Mouse (Mus musculus) large intestine, adult 2 months (tissue): ENCODE measurements at regions not wholly inside any gene's neighbourhood (a gene's known extent, or its start where the extent isn't known, plus 50 kb on each side); places are given as distances from the start of the nearest gene placed in this dataset.

Experiments used
- DNase-seq: peaks from one replicate; pipeline ENCODE4 v3.0.0-alpha.2; 2012; ENCODE audit warnings: low read depth, low spot score
- WGBS: fragments of 180-500 bp; shearing (Covaris S2); methylation state at CpG from one replicate; pipeline ENCODE4 v1.1.7; 2018; 5-methylcytosine and 5-hydroxymethylcytosine counted together

DNA sequence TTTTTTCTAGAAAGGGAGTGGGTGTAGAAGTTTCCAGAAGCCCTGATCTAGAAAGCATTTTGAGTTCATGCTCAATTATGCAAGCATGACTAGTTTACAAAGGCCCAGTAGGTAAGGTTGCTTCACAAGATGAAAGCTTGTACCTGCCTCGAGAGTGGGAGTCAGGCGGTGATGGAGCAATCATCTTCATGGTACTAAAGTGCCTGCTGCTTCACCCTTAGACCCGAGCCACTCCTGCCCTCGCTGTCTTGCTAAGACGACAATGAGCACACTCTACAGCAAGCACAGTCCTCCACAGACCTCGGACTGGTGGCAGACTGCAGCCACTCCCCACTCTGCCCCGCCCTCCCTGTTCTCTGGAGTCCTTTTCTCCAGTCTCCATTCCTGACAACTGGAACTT, 308.3 kb downstream of the Etnk1 start:
- DNase-seq = no peak
- 51% methylated on average over 7 of the region's 7 CpGs for WGBS

DNA sequence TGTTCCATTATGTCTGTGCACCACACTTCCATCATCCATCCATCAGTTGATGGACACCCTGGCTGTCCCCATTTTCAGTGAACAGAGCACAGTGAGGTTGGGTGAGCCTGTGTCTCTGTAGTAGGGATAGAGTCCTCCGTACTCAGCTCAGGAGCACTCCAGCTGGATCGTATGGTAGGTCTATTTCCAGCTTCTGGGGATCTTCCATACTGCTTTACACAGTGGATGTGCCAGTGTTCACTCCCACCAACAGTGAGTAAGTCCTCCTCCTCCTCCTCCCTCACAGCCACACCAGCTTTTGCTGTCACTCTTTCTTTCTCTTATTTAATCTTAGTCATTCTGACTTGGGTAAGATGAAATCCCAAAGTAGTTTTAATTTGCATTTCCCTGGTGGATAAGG, 310.4 kb downstream of the Etnk1 start:
- WGBS = 94% methylated on average over 2 of the region's 2 CpGs
- no peak for DNase-seq

DNA sequence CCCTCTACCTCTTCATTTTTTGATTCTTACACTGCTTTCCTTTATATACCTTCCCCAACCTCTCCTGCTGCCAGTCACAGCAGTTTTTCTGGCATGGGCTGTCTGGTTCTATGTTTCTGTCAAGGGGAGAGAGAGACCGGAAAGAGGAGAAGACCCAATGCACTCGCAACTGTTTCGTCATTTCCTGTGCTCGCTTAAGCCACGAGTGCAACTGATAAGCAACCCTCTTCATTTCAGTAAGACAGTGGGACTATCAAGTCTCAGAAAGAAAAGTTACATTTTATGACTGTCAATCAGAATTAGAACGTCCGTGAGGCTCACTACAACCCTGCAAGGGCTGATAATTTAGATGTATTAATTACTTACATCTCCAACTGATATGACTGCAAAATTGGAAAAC, 312.2 kb downstream of the Etnk1 start:
- DNase-seq = no peak
- 35% methylated on average over 7 of the region's 7 CpGs for WGBS

DNA sequence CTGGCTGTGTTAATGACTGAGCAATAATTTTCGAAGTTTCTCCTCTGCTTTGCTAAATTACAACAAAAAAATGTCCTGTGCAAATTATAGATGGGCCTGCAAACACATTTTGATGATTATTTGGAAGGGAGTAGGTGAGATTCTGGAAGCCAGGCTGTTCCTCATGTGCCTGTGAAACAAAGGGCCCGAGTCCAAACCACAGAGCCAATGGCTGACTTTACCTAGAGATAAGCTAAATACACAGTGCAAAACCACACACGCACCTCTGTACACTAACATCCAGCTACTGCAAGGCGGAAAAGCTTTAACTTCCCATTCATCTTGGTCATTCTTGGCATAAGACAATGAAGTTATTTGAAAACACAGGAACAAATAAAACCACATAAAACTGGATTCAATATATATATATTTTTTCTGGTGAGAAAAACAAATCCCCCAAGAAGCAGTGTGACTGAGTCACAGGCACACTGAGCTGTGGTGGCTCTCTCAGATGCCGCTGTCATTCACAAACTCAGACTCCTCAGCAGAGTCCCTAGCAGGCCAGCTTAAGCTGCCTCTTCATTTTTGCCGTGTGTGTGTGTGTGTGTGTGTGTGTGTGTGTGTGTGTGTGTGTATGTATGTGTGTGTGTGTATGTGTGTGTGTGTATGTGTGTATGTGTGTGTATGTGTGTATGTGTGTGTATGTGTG, 312.8 kb downstream of the Etnk1 start:
- DNase-seq = peak; percentile 21

DNA sequence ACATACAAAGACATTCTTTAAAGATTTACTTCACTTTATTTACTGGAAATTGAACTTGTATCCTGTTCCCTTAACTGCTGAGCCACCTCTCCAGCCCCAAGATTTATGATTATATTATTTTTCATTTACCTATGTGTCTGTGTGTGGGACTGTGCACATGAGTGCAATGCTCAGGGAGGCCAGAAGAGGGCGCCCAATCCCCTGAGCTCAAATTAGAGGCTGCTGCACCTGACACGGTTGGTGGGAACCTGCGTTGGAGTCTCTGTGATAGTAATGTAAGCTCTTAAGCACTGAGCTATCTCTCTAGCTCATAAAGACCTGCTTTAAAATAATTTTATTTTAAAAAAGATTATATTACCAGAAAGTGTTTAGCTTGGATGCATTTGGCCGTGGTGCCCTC, 315.3 kb downstream of the Etnk1 start:
- no peak for DNase-seq
- WGBS = 91% methylated on average over 4 of the region's 4 CpGs

More for the DNA sequence above, 312.8 kb downstream of the Etnk1 start:
- 28% methylated on average over 6 of the region's 6 CpGs for WGBS

DNA sequence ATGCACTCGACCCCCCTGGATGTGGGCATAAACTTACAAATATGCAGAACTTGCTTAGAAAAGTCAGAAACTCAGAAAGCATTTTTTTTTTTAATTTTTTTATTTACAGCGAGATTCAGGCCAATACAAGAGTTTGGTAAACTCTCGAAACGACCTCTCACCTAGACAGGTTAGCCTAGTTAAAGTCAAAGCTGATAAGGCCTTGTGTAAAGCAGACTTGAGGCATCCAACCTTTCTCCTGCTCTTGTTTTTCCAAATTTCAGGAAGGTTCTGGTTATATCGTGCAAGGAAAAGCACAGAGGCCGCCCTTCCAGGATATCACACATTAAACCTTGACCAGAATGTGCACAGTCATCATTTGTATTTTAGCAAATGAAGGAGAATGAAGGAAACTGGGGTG, 315.8 kb downstream of the Etnk1 start:
- no peak for DNase-seq
- 85% methylated on average over 6 of the region's 6 CpGs for WGBS

DNA sequence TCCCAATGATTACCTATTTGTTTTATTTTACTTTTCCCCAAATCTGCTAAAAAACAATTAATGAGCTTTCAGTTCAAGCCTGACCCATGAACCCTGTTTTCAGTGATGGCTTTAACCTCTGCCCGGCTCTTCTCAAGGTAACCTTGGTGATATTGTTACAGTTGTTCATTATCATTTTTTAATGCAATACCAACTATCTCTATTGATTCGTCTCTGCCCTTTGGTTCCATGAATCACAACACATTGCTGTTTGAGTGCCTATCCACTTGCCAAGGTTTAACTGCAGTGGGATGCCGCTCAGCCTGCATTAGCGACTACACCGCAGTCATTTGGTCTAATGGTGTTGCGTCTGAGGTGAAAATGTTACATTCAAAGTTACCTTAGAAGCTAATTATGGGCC, 317.9 kb downstream of the Etnk1 start:
- 94% methylated on average over 6 of the region's 6 CpGs for WGBS
- no peak for DNase-seq

DNA sequence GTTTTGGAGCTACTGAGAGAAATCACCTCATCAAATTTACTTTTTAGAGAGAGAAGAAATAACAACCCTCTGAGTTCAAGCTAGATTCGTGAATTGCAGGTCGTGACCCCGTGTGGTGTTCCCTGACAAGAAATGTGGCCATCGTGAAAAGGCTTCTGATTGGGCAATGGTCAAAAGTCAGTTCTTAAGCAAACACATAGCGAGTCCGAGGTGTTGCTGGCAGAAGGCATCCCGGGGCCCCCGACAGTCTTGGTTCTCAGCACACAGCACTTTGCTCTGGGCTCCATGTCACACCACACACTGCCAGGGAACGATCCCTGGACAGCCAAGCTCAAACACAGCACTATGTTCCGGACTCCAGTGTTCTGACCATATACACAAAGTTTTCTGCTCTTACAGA, 320.0 kb downstream of the Etnk1 start:
- DNase-seq = no peak
- 49% methylated on average over 10 of the region's 10 CpGs for WGBS

DNA sequence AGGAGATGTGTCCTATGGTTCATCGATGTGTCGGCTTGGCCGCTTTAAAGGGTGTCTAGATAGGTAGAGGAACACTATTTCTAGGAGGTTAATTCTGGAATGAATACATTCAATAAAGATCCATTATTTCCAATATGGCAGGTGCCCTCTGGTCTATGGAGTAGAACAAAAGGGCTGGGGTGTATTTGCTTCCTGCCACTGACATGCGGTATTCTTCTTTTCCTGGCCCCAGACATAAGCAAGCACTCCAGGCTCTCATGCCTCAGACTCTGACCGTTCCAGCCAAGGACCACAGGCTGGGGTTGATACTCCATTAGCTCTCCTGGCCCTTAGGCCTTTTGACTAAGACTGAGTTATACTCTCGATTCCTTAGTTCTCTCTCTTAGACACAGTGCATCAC, 323.0 kb downstream of the Etnk1 start:
- 97% methylated on average over 6 of the region's 6 CpGs for WGBS
- no peak for DNase-seq

DNA sequence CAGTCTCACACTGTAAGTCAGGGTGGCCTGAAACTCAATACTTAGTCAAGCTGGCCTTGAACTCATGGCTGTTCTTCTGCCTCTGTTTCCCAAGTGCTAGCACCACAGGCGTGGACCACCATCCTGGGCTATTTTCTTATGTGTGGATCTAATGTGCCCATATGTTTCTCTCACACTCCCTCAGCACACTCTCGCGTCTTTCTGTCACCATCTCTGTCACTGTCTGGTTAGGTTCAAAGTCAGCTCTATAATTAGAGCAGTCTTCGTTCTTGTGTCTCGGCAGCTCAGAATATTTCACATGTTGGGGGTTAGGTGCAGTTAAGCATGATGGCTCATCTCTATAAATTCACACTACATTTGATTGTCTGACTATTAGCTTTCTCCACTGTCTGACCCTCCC, 324.4 kb downstream of the Etnk1 start:
- no peak for DNase-seq
- WGBS = 91% methylated on average over 5 of the region's 5 CpGs

DNA sequence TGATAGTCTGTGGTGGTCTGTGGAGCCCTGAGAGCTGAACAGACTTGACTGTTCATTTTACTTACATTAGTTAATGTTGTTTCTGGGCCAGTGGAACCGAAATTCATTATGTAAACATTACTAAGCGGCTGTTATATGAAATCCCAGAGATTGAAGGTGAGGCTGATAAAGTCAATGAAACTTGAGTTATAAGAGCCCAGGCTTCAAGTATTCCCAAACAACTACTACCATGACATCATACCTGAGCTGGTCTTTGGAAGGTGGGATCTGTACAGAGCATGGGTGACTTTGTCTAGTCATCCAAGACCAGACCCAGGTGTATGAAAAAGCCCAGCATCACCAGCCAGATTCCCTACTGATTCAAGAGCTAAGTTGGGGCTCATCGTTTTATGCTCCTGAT, 326.5 kb downstream of the Etnk1 start:
- 85% methylated on average over 3 of the region's 3 CpGs for WGBS
- DNase-seq = no peak

DNA sequence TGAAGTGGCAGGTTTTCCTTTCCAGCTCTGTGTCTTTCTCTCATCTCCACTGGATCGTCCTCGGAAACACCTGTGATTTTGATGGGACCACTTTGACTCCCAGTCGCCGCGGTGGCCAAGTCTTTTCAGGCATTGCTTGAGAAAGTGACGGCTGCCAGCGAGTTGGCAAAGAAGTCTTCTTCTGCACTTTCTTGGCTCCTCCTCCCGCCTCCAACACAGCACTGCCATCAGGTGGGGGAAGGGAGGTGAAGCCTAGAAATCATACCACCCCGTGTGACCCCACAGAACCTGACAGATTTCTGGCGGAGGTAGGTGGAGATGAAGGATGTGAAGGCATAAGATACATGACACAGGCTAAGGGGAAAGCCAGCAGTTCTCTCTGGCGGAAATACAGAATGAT, 327.3 kb downstream of the Etnk1 start:
- 89% methylated on average over 11 of the region's 11 CpGs for WGBS
- DNase-seq = no peak

DNA sequence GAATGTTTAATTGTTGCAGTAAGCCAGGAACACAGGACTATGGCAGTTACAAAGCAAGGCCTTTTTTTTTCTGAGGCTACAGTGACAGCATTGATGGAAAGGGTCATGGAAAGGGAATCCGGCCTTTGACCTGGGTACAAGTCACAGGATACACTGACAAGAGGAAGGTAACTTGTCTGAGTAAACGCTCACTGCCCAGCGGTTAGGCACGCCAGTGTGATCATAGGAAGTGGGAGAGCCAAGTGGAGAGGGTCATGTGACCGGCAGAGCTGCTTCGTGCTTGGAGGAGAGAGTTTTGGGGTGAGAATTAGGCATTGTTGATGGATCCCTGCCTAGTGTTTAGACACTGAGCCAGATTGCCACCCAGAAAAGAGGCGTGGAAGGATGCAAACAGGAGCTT, 327.9 kb downstream of the Etnk1 start:
- DNase-seq = no peak
- WGBS = 55% methylated on average over 7 of the region's 7 CpGs

DNA sequence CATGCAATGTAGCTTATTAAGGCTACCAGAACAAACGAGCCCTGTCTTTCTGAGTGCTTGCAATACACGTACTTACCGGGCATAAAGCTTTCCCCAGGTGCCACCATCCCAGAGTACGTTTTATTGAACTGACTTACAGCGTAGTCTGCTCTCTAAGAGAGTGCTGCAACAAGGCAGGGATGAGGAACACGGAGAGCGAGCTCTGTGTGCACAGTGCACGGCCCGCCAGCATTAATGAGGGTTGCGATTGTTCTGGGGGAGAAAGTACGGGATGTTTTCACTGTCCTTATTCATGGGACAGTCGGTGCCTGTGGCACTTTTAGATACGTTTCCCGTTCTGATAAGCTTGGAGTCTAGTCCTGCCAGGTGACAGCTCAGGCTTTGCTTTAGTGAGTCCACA, 331.7 kb downstream of the Etnk1 start:
- no peak for DNase-seq
- WGBS = 64% methylated on average over 14 of the region's 14 CpGs

DNA sequence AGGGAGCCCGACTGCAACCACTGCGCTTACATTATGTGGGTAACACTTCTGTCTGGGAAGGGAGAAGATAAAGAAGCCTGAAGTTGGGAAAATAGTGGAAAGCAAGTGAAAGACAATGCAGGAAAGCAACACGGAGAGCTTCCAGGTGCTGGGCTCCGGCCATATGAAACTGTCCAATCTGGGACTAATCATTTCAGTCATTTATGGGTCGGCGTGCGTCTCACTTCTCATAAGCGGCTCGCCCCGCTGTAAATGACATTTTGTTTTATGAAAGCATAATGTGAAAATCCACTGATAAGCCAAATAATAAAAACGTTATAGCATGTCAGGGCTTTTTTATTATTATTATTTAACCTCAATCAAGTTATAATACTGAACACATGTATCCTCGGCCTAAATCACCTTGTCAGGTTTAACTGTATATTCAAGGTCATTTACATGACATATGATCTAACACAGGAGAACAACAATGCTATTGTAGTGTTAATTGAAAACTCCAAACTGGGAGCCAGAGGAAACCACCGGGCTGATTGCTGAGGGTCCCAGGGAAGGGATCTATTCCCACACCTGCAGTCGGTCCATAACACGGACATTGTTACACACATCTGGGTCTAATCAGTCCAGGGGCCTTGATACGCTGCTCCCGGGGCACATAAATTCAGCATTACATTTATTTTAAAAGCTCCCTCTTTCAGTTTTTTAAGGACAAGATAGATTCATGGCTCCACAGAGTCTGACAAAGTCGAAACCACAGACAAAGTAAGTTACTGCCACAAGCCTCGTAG, 332.4 kb downstream of the Etnk1 start:
- WGBS = 69% methylated on average over 19 of the region's 19 CpGs
- no peak for DNase-seq

DNA sequence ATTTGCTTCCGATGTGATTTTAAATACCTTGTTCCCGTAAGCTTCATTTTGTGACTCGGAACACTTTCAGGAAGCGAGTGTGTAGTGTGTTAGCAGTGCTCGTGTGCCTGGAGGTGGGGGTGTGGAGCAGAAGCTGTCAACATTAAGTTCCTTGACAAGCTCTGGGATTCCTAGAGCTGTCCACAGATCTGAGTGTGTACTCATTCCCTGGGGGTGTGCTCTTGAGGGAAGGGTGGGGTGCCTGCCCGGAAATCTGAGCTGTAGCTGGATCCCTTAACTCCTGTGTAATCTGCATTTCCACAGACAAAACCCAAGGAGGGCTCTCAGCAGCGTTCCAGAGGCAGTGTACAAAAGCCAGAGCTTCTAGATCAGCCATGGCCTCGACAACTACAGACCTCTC, 335.8 kb downstream of the Etnk1 start:
- DNase-seq = no peak
- 84% methylated on average over 8 of the region's 8 CpGs for WGBS

DNA sequence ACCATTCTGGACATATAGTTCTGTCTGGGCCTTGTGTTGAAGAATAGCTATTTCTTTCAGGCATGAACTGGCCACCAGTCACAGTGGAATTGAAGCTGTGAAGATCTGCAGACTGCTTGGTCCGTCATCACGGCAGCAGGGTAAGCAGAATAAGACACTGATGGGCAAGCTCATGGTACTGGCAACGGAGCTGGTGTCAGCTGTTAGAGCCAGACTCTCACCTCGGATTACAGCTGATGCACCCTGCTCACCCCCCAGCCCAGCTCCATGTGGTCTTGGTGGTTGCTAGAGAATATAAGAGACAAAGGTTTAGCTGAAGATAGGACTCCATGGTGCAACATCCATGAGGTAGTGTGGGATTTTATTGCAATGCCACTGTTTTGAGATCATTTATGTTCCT, 336.9 kb downstream of the Etnk1 start:
- 92% methylated on average over 4 of the region's 4 CpGs for WGBS
- DNase-seq = no peak

DNA sequence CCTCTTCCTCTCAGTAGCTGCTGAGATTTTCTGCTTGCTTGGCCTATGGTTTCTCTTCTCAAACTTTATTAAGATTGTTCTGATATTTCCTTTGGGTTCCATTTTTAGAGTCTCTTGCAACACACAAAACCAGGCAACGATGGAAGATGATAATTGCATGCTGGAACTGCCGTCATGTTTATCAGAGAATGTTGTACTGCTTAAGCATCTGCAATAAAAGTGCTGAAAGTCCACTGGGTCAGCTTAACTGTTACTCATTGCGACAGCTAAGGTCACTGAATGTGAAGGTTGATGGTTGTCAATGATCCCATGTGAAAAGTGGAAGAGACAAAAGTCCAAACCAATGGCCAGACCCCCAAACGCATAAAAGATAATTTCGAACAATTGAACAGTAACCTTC, 346.4 kb downstream of the Etnk1 start:
- no peak for DNase-seq
- 74% methylated on average over 5 of the region's 5 CpGs for WGBS

DNA sequence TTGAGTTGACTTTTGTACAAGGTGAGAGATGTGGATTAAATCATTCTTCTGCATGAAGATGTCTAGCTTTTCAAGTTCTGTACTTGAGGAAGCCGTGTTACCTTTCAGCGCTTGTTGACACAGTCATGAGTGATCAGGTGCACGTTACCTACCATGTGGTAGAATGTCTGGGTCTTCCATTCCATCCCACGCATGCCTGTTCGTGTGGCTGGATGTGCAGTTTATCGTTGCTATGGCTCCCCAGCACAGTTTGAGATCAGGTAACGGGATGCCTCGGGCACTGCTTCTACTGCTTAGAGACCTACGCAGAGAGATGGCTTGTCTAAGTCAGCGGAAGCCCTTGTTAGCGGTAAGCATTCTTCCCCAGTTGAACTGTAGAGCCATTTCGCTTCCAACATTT, 348.1 kb downstream of the Etnk1 start:
- WGBS = 95% methylated on average over 12 of the region's 12 CpGs
- DNase-seq = no peak

DNA sequence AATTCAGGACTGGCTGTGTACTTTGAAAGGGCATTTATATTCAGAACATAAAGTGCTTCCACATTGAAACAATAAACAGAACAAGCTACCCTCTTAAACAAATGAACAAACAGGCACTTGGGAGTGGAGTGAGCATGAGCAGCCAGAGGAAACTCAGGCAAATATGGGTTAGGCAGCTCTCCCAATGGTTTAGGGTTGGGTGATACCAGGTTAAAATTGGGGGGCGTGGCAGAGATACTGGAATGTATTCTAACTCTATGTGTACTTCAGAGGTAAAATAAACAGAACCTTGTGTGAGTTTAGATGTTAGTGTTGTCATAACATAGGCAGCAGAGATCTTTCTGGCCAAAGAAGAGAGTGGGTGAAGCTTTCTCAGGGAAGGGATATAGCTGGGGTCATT, 349.7 kb downstream of the Etnk1 start:
- WGBS = 55% methylated on average over 1 of the region's 1 CpGs
- no peak for DNase-seq

DNA sequence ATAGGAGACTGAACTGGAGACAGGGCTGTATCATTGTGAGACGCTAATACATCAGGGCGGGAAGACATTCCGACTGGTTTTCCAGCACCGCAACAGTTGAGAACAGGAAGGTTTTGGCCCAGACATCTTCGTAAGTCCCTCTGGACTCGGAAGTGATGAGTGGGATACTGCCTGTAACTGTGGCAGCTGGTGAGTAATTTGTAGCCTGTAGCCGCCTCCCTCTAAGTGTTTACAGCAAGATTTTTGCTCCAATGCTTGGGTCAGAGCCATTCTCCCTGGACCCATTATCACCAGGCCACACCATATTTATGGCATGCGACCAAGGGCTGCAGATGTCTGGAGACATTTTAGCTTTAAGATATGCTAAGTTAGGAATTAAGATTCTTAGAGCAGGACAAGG, 351.5 kb downstream of the Etnk1 start:
- DNase-seq = no peak
- 88% methylated on average over 8 of the region's 8 CpGs for WGBS

DNA sequence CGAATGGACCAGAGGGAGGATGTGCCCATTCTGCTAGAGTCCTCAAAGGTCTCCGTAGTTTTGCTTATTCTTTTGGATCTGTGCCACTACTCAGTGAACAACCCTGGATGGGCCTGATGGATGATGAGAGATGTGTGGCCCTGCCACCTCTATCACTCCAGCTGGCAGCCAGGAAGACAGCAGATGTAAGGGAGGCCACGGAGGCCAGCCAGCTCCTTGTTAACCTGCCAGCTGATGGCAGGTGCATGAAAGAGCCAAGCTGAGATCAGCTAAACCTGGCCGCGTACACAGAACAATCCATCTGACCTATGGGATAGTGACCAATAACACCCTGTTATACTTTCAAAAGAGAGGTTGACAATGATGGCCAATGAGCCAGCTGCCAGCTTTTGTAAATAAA, 352.6 kb downstream of the Etnk1 start:
- no peak for DNase-seq
- 54% methylated on average over 5 of the region's 5 CpGs for WGBS
